Mouse (Mus musculus): ENCODE data around the gene Vezf1.

GRCm38 (mm10) chr11:88067586-88068410 is at the start of gene Vezf1:
- TF ChIP-seq CTCF (conservative IDR thresholded peaks at IDR 0.05; ENCODE audit: low read length) (no peak), NANOG (IDR thresholded peaks at IDR 0.05; ENCODE audit: borderline replicate concordance, low read length) (no peak), POU5F1 (IDR thresholded peaks at IDR 0.05; ENCODE audit: borderline replicate concordance, low read length) (no peak)

Measured in E14TG2a.4 (cell line).